Mouse (Mus musculus) ES-CJ7 (cell line): ENCODE data around the gene Tmem150a.
A peak's percentile ranks its signal among the peaks of the same experiment; 100 is the strongest.

Source experiments
- DNase-seq: peaks from one replicate; pipeline ENCODE4 v3.0.0; 2011; ENCODE audit warnings: low read depth, low spot score

The Tmem150a gene

DNA sequence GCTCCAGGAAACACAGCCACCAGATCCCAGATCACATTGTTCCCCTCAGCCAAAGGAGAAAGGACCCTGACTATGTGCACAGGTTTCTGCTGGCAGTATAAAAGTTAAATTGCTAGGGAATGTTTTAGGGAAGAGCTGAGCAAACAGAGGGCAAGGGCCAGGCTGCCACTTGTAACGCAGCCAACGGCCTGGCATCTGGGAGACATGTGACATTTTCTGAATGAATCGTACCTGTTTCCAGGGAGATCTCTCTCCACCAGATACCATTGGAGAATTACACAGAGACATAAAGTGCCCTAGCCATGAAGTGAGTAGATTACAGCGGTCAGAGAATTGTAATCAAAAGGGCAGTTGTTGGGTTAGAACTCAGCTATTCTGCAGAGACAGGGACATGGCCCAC lies 17.9 kb downstream of the Tmem150a start:
- no peak for DNase-seq

DNA sequence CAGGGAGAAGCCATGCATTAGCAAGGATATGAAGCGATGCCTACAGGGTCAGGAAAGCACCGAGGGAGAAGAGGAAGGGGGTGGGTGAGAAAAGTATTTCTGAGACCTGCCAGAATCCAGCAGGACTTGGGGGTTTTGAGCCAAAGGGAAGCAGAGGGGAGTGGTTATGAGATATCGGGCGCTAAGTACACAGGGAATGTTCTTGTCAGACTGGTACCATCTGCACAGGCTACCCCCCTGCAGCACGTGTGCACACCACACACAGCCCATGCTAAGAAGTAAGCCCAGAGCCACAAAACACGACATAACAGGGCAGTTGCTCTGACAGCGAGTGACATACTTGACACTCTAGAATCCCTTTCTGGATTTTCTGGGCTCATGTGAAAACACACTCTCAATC lies 19.0 kb downstream of the Tmem150a start:
- DNase-seq: no peak

DNA sequence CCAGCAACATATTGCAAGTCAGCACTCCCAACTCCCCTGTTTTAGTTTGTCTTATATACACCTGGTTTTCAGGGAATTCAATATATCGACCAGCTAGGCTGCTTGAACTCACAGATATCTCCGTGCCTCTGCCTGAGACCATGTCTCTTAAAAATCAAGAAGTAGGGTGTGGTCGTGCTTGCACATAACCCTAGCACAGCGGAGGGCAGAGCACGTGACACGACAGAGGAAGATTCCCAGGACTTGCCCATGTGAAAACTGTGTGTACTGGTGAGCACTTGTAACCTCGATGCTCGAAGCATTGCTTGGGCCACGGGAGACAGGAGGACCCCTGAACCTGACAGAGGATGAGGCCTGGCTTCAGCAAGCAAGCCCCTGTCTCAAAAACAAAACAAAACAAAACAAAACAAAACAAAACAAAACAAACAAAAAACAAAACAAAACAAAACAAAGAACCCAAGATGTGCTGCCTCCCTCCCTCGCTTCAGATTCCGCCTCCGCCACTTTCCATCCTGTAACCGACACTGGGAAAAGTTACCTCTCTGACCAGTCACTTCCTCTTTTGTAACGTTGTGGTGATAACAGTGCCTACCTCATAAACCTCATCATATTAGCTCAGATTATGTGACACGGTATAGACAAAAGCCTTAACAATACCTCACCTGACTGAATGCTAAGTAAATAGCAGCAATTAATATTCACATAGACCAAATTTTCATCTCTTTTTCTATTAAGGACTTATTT lies 19.7 kb downstream of the Tmem150a start:
- DNase-seq: no peak

DNA sequence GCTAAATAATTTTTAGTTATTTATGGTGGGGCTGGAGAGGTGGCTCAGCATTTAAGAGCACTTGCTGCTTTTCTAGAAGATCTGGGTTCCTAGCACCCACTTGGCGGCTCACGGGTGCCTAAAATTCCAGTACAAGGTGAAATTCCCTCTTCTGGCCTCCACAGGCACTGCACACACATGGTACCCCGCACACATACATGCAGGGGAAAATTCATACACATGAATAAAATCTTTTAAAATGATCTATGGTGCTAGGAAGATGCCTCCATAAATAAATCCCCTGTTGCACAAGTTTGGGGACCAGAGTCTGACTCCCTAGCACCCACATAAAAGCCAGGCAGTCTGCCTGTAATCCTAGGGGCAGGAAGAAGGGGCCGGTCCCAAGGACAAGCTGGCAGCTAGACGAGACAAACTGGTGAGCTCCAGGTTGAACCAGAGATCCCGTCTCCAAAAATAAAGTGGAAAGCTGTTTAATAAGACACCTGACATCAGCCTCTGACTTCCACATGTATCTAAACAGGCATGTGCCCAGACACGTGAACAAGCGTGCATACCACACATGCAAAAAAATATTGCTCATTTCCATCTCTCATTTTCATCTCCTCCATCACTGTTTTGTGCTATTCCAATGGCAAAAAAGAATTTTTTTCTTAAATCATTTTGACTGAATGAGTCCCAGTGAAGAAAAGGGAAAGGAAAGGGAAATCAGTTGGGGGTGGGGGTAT lies 23.4 kb downstream of the Tmem150a start:
- DNase-seq: no peak

DNA sequence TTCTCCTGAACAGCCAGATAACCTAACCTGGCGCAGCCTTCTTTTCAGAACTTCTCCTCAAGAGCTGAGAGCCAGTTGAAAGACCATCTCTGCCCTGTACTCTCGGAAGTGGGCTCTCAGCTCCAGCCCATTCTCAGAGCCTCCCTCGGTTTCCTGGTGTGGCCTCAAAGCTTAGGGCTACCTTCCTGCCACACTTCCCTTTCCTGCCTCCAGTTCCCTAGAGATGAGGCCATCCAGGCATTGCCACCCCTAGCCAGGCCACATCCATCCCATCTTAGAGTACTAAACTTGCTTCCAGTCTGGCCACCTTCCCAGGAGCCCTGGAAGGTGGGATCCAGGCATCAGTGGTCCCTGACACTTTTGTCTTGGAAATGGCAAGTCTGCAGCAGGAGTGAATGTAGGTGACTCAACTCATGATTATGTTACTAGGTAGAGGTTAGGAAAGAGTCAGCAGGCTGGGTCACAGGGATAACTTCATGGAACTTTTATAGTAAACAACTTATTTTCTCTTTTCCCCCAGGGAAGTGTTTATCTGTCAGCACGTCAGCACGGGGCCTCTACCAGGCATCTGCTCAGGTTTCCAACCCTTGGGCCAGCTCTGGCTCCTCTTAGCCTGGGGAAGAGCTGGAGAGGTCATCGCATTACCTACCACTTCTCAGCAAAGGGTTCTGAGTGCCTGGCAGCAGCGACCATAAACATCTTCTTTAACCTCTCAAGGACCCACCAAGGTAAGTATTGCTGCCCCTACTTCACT lies 24.3 kb downstream of the Tmem150a start:
- DNase-seq: no peak

DNA sequence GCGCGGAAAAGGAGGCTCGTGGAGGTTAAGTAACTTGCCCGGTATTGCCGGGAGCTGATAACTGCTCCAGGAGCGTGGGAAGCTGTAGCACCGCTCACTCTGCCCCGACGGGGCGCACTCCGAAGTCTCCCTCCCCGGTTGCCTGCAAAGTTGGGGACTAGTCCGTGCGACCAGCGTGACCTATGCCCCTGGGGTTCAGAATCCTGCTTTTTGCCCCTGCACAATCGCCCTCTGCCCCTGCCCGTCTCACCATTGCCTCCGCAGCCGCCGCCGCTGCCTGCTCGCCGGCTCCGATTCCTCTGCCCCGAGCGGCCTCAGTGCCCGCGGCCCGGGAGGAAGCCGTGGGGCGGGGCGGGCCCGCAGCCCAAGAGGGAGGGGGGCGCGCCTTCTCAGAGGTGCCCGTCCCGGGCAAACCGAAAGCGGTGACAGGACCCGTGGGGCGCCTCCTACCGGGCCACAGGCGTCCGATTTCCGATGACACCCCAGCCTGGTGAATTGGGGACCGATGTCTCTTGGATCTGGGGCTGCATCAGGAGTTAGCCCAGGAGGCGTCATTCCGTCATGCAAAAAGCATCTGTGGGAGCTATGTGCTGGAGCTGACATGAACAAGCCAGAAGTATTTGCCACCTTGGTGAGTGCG lies 25.0 kb downstream of the Tmem150a start, which contains the start of gene Vamp5:
Vamp5 (minus strand) TSS at position 338 of the 640 bp plus-strand sequence.
- DNase-seq: peak; percentile 44

DNA sequence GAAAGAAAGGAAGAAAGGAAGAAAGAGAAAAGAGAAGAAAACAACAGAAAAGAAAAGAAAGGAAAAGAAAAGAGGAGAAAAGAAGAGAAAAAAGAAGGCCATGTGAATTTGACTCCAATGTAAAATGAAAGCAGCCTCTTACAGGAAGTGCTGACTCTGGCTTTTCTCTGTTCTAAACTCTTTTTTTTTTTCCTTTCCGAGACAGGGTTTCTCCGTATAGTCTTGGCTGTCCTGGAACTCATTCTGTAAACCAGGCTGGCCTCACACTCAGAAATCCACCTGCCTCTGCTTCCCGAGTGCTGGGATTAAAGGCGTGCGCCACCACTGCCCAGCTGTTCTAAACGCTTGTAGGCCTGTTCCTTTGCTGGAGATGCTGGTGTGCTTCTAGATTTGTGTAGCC lies 27.2 kb downstream of the Tmem150a start:
- DNase-seq: no peak

DNA sequence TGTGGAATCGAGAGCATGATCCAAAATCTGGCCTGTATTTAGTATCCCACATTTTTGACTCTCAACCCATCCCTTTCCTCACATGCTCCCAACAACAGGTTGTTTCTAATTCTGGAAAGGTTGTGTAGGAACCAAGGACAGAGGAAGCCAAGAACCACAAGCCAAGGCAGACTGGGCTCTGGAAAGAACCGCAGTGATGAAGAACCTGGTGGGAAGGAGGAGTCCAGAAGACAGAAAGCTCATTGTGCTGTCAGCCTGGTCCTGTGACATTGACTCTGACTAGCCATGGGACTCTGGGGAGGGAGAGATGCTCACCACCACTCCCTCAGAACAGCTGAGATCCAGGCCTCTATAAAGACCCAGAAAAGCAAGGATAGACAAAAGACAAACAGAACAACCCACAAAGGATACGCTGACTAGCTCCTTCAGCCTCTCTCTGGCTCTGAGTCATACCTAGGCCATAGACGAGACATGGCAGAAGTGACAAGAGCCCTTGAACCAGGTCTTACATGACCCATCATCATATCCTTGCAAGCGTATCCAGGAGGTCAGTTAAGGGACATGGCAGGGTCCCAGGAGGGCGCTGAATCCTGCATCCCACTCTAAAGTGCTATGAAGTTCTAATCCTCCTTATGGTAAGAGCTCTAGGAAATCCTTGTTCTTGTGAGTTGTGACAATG lies 28.0 kb downstream of the Tmem150a start:
- DNase-seq: no peak

DNA sequence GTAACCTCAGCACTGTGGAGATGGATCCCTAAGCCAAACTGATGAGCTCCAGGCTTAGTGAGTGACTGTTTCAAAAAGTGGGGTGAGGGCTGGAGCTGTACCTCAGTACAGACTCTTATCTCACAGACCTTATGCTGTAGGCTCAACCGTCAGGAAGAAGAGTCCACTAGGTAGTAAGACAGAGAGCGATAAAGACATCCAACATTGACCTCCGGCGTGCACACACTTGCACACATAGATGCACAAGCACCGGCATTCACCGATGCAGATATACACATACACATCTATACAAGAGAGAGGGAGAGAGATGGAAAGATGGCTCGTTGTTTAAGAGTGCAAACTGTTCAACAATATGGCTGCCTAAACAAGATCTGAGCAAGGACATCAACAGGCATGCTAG lies 28.7 kb downstream of the Tmem150a start:
- no peak for DNase-seq

DNA sequence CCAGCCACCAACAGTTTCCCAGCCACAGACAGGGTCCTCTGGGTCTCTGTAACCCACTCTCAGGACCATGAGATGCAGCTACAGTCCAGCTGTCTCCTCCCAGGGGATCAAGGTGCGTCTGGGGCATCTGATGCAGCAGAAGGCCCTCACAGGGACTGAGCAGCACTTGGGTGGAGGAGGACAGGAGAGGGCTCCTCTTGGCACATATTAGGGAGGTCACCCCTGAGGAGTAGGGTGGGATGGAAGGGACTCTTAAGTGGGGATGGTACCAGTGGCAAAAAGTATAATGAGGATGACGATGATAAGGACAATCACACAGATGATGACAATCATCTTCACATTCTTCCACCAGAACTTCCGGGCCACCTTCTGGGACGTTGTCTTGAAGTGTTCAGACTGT lies 30.0 kb downstream of the Tmem150a start:
- no peak for DNase-seq

DNA sequence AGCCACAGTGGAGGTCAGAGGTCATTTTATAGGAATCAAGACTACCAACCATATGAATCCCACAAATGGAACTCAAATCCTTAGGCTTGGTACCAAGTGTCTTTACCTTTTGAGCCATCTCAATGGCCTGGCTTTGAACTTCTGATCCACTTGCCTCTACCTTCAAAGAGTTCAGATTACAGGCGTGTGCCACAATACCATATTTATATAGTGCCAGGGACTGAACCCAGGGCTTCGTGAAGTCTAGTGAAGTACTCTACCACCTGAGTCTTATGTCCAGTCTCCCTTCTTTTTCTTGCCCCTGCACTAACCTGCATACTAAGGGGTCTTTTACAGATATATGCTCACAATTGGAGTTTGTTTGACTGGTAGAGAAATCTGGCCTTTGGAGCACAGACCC lies 31.3 kb downstream of the Tmem150a start:
- no peak for DNase-seq

DNA sequence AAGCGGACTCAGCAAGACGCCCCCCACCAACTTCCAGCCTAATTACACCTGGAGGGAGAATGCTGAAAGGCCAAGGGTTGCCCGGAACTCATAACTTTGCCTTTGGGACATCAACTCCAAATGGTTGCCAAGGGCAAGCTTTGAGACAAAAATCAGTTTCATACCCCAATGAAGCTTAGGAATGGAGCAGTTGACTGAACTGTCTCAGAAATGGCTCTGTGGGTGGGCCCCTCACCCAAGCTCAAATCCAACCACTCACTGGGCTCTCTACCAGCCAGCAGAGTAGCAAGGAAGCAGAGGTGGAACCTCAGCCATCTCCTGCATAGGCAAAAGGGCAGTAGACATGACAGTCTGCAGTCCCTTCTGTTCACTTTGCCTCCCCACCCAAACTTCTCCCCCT lies 32.6 kb downstream of the Tmem150a start:
- no peak for DNase-seq

DNA sequence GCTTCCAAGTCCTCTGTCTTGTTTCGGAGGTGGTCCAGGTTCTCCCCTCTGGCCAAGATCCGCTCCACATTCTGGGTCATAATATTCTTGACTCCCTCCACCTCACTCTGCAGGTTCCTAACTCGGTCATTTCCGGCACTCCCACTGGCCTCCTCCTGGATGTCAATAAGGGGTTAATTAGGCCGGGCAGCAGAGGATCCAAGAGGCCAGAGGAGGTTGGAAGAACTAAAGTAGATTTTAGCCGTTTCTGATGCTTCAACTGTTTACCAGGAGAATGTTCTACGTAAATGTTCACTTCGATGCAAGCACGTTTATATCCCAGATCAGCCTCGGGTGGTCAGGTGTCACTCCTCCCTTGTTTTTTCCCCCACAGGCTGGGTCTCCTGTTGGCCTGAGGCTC lies 33.0 kb downstream of the Tmem150a start:
- DNase-seq: no peak

DNA sequence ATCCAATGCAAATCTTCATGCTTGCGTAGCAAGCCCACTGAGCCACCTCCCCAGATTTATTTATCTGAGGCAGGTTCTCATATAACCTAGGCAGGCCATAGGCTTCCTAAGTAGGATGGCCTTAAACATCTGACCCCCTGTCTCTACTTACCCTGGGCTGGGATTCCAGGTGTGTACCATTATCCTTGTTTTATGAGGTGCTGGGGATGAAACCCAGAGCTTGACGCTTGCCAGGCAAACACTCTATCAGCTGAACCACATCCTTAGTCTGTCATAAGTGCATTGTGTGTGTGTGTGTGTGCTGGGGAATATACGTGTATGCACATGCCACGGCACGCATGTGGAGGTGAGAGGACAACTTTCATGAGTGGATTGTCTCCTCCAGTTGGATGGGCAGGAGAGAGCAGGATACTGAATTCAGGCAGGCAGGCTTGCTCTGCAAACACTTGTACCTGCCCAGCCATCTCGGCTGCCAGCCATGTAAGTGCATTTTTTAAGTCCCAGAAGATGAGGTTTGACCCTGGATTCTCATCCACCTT lies 33.6 kb downstream of the Tmem150a start:
- DNase-seq: no peak

DNA sequence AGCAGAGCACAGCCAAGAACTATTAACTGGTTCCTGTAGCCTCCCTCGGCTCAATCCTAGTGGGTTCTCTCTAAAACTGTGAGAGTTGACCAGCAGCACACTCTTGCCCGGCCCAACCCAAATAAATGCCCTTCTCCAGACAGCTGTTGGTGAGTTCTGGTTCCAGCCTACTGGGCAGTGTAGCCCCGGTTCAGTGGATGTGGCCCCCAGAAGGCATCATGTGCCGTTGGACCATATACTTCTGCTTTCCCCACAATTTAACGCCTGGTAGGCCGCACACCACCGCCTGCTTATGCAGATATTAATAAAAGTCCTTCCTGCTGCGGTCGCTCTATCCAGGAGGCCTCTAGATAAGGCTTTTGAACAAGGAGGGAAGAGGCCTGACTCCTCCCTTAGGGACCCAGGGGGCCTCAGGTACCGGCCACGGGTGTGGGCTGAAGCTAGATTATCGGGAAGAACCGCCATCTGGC lies 34.3 kb downstream of the Tmem150a start:
- no peak for DNase-seq

DNA sequence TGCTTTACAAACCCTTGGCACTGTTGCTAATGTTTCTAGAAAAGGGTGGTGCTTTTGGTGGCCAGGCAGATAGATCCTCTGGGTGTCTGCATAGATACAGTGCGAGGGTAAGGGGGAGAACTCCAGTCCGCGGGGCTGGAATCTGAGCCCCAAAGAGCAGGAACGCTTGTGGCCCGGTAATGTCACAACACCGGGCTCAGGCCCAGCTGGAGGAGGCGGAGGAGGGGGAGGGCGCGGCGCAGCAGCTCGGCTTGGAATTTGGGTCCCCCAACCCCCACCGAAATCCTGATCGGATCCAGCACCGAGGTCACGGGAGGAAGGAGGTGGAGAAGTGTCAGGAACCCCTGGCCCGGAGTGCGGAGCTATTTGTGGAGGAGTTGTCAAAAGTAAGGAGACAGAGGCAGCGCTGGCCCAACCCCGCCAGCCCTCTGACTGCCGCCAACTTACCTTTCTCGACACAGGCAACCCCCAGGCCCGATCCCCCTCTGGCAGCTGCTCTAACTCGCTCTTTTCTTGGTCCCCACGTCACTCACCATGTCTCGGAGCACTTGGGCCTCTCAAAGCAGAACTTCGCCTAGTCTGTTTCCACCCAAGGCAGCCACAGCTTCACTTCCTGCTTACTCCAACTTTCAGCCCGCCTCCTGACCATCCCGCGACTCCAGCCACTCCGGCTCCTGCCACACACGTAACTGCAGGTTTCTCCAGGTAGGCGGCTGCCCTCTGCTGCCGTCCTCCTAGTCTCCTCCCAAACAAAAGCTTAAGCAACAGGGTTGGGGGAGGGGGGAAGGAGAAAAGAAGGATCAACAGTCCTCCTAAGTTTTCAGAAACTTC lies 34.9 kb downstream of the Tmem150a start, which contains the start of gene Vamp8:
Vamp8 (minus strand) TSS at position 763 of the 831 bp plus-strand sequence.
- DNase-seq: peak; percentile 81

DNA sequence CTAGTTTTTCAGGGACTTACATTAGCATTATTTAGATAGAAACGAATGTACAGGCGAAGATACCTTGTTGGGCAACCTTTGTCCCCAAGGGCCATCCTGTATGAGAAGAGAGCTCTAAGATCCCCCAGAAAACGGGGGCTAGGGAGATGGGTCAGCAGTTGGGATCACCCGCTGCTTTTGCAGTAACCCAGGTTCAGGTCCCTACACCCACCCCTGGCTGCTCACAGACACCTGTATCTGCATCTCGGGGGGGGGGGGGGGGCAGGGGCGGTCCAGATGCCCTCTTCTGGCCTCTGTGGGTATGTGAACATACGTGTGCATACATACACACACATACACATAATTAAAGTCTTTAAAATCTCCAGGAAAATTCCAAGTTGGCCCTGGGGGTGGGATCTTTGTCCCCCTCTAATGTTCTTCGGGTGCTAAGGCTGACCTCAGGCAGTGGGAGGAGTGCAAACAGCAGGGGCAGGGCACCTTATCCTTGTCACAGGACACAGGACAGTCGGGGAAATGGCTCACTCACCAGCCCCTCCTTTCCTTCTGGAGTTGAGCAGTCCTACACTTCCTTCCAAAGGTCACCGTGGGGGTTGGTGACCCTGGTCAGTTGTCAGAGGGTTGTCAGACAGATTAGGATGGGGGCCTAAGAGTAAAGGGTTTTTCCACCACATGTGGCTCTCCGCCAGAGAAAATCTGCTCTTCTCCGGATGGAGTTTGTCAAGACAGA lies 35.7 kb downstream of the Tmem150a start:
- DNase-seq: no peak

DNA sequence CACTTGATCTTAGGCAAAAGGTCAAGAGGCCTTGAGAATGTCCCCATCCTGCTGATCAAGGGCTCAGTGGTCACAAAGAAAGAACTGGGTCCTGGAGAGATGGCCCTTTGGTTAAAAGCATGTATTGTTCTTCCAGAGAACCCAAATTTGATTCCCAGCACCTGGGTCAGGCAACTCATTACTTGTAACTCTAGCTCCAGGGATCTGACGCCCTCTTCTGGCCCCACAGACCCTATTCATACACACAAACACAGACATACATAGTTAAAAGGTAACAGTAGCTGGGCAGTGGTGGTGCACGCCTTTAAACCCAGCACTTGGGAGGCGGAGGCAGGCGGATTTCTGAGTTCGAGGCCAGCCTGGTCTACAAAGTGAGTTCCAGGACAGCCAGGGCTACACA lies 37.1 kb downstream of the Tmem150a start:
- peak; percentile 65 for DNase-seq

DNA sequence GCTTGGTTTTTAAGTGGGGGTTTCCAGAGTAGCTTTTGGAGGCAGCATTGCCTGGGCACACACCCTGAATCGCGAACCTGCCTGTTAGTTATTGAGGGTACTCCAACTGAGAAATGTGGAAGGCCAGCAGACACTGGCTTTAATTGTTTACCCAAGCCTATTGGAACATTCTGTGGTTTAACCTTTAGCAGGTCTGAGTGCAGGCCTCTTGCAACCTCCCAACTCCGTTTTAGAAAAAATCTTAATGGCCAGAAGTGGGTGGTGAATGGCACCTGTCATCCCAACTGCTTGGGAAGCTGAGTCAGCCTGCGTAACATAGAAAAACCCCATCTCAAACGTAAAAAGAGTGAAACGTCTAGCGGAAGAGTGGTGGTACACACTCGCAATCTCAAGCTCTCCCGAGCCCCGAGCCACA lies 41.6 kb downstream of the Tmem150a start:
- no peak for DNase-seq
